In the genomic region with DNA sequence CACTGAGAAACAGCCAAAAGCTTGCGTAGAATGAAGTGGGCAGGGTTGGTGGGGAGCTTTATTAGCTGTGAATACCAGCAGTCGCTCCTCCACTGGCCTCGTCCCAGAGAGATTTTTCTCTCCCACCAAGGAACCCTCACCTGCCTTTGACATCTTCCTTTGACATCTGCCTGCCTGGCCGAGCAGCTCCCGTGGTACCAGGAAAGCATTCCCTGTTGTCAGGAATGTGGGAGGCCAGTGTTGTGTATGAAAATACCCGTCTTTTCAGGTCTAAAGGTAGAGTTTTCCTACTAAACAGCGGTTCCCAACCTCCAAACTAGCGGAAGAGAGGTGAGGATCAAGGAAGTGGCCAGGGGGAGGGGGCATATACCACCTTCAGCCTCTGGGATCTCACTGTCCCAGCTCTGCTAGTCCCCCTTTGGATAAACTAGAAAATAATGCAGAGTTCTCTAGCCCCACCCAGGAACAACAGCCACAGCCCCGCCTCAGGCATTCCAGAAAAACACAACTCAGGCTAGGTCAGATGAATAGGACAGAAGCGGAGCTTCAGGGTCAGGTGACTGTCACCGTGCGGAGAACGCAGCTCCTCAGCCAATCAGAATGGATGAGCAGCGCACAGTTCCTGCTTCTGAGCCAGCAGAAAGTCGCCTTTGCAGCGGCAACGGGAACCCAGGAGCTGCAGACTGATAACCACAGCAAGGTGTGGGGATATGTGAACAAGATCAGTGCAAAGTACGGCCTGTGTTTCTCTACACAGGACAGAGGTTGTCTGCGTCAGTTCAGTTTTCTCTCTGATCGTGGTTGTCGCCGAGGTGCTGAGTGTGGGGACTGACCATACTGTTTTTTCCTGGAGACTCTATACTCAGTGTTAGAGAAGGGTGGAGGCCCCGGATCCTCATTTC, we compare ENCODE assay signal across 8 mouse cellular contexts. TPM values are rescaled to one million over a fixed set of nuclear protein-coding genes. Genes with fewer than 3 reads are reported as not detected.
DNase-seq lines count a peak whose midpoint lies in the region; ATAC-seq and TF ChIP-seq lines count a peak whose summit lies in the region.

No protein-coding gene starts in this region.

- no peak for TF ChIP-seq POLR2A in bone marrow macrophage, adult 2 months (IDR thresholded peaks at IDR 0.05; ENCODE audit: borderline replicate concordance, low read depth, low read length)
- TF ChIP-seq POLR2A in embryonic fibroblast, embryonic 13.5 days (IDR thresholded peaks at IDR 0.05; ENCODE audit: low read depth, low read length) = peak; percentile 62

- peak; percentile 75 to 77 for DNase-seq in B cell, adult 2 months
- DNase-seq in heart, embryonic 10.5 days (ENCODE audit: low spot score) = peak; percentile 91
- peak; percentile 87 for DNase-seq in kidney, adult 9 months
- DNase-seq in spleen, adult 18-20 months = peak; percentile 59 to 60

- H3K27ac ChIP-seq in bone marrow macrophage, adult 2 months (ENCODE audit: insufficient read depth, low read depth, low read length) = peak overlapping the region; percentile 72
- H3K27ac ChIP-seq in embryonic fibroblast, embryonic 13.5 days (ENCODE audit: insufficient read depth, low read length) = peak overlapping the region; percentile 38
- peak overlapping the region; percentile 82 for H3K27ac ChIP-seq in heart, embryonic 10.5 days
- H3K27ac ChIP-seq in limb, embryonic 12.5 days = no peak overlapping the region
- H3K27ac ChIP-seq in midbrain, embryonic 12.5 days (replicated peaks) = peak overlapping the region; percentile 15; the same call in 1 of the 2 replicates

- TF ChIP-seq CTCF in bone marrow macrophage, adult 2 months (IDR thresholded peaks at IDR 0.05; ENCODE audit: low read depth, low read length) = no peak
- TF ChIP-seq CTCF in embryonic fibroblast, embryonic 13.5 days (IDR thresholded peaks at IDR 0.05; ENCODE audit: borderline replicate concordance, insufficient read depth, low read length) = no peak

- no peaks in the 10 kb centered on the region for H3K27me3 ChIP-seq in heart, embryonic 10.5 days (ENCODE audit: insufficient read depth, poor library complexity, severe bottlenecking)
- H3K27me3 ChIP-seq in limb, embryonic 12.5 days = no peaks in the 10 kb centered on the region
- no peaks in the 10 kb centered on the region for H3K27me3 ChIP-seq in midbrain, embryonic 12.5 days

- H3K9ac ChIP-seq in limb, embryonic 12.5 days (replicated peaks) = peak overlapping the region; percentile 50
- H3K9ac ChIP-seq in midbrain, embryonic 12.5 days (replicated peaks) = peak overlapping the region; percentile 59

- H3K36me3 ChIP-seq in heart, embryonic 10.5 days = no peaks in the 10 kb centered on the region
- H3K36me3 ChIP-seq in limb, embryonic 12.5 days = no peaks in the 10 kb centered on the region
- H3K36me3 ChIP-seq in midbrain, embryonic 12.5 days = no peaks in the 10 kb centered on the region

- peaks cover 15% of the 10 kb centered on the region for H3K4me1 ChIP-seq in bone marrow macrophage, adult 2 months (ENCODE audit: control insufficient read depth, insufficient read depth, low read length)
- H3K4me1 ChIP-seq in embryonic fibroblast, embryonic 13.5 days (ENCODE audit: control insufficient read depth, insufficient read depth, low read length) = peaks cover 2% of the 10 kb centered on the region; the same call in 1 of the 2 replicates
- peaks cover 17% of the 10 kb centered on the region for H3K4me1 ChIP-seq in heart, embryonic 10.5 days
- peaks cover 7% of the 10 kb centered on the region for H3K4me1 ChIP-seq in limb, embryonic 12.5 days (replicated peaks)
- peaks cover 6% of the 10 kb centered on the region; the same call in 1 of the 2 replicates for H3K4me1 ChIP-seq in midbrain, embryonic 12.5 days

- no peaks in the 10 kb centered on the region for H3K9me3 ChIP-seq in heart, embryonic 10.5 days
- H3K9me3 ChIP-seq in limb, embryonic 12.5 days = no peaks in the 10 kb centered on the region
- H3K9me3 ChIP-seq in midbrain, embryonic 12.5 days = no peaks in the 10 kb centered on the region

- peak overlapping the region; percentile 67 for H3K4me3 ChIP-seq in bone marrow macrophage, adult 2 months (ENCODE audit: insufficient read depth, low read length)
- H3K4me3 ChIP-seq in embryonic fibroblast, embryonic 13.5 days (ENCODE audit: insufficient read depth, low read length) = peak overlapping the region; percentile 21
- H3K4me3 ChIP-seq in heart, embryonic 10.5 days = peak overlapping the region; percentile 60
- peak overlapping the region; percentile 41 for H3K4me3 ChIP-seq in limb, embryonic 12.5 days (replicated peaks)
- H3K4me3 ChIP-seq in midbrain, embryonic 12.5 days = peak overlapping the region; percentile 44

- WGBS in heart, embryonic 10.5 days = 9% methylated on average over 23 of the region's 23 CpGs
- WGBS in limb, embryonic 12.5 days = 7% methylated on average over 23 of the region's 23 CpGs
- 9% methylated on average over 23 of the region's 23 CpGs for WGBS in midbrain, embryonic 12.5 days

- peak; percentile 77 for ATAC-seq in limb, embryonic 12.5 days (ENCODE audit: insufficient number of reproducible peaks, insufficient read depth, low FRiP score, low TSS enrichment, low read depth)
- peak; percentile 93 for ATAC-seq in midbrain, embryonic 12.5 days (ENCODE audit: low FRiP score, low read depth)

- peak overlapping the region; percentile 77 for H3K4me2 ChIP-seq in limb, embryonic 12.5 days
- H3K4me2 ChIP-seq in midbrain, embryonic 12.5 days (replicated peaks) = peak overlapping the region; percentile 72

RNA-seq across cellular contexts. Expression of gene Eif2ak3, which starts 20.0 kb away (rescaled TPM):
- polyA plus RNA-seq in bone marrow macrophage, adult 2 months (2012; ENCODE audit: insufficient read depth, insufficient read length, missing spikeins) = 17.4 and 17.6 TPM in 2 replicates
- 21.7 and 23.8 TPM in 2 replicates for polyA plus RNA-seq in embryonic fibroblast, embryonic 13.5 days (2011; ENCODE audit: insufficient read length, low read depth, missing spikeins)
- polyA plus RNA-seq in heart, embryonic 10.5 days (2016; fragmentation: Nextera tagmentation; extraction: Ambion mirVana) = 7.3 and 8.2 TPM in 2 replicates
- 13.0 and 13.6 TPM in 2 replicates for polyA plus RNA-seq in limb, embryonic 12.5 days (2016; fragmentation: Nextera tagmentation; extraction: Ambion mirVana)
- 14.4 and 15.6 TPM in 2 replicates for polyA plus RNA-seq in midbrain, embryonic 12.5 days (2016; fragmentation: Nextera tagmentation; extraction: Ambion mirVana)

RNA-seq across cellular contexts. Expression of gene Rpia, which starts 32.3 kb away (rescaled TPM):
- polyA plus RNA-seq in bone marrow macrophage, adult 2 months (2012; ENCODE audit: insufficient read depth, insufficient read length, missing spikeins) = 10.6 and 14.4 TPM in 2 replicates
- 7.8 TPM in 2 replicates for polyA plus RNA-seq in embryonic fibroblast, embryonic 13.5 days (2011; ENCODE audit: insufficient read length, low read depth, missing spikeins)
- 1.2 and 1.6 TPM in 2 replicates for polyA plus RNA-seq in heart, embryonic 10.5 days (2016; fragmentation: Nextera tagmentation; extraction: Ambion mirVana)
- 3.5 TPM in 2 replicates for polyA plus RNA-seq in limb, embryonic 12.5 days (2016; fragmentation: Nextera tagmentation; extraction: Ambion mirVana)
- 2.4 and 3.9 TPM in 2 replicates for polyA plus RNA-seq in midbrain, embryonic 12.5 days (2016; fragmentation: Nextera tagmentation; extraction: Ambion mirVana)
